Mouse (Mus musculus): ENCODE results near the gene Pgpep1l. TPM values are rescaled to one million over a fixed set of nuclear protein-coding genes. Genes with fewer than 3 reads are reported as not detected.

Gene Pgpep1l
- total RNA-seq, 1 experiment from 2014 or later, result not detected

- no peak for ATAC-seq (ENCODE audit: extremely low read depth, insufficient number of reproducible peaks, low FRiP score, poor library complexity, severe bottlenecking)
These were observed 36.4 kb downstream of the Pgpep1l start for GRCm38 (mm10) chr7:68227621-68228020.

DNA sequence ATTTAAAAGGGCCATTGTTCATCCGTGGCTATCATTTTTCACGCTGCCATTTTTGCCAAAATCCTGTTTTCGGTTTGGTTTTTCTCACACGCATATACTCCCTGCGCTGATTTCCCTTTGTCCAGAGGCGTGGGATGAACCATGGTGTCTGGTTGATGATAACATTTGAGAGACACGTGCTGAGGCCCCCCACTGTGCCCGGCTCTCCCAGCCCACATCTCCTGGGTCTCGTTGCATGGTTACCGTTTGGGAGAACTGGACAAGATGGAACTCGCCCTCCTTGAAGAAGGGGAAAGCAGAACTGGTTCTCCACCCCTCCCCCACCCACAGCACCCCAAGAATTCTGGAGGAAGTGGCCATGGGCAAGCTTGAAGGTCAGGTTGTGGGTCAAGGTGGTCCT lies 37.0 kb downstream of the Pgpep1l start:
- no peak for ATAC-seq (ENCODE audit: extremely low read depth, insufficient number of reproducible peaks, low FRiP score, poor library complexity, severe bottlenecking)

- 0 out of 2 replicates have a peak, but pooled peaks have one; percentile 13 for ATAC-seq (ENCODE audit: extremely low read depth, insufficient number of reproducible peaks, low FRiP score, poor library complexity, severe bottlenecking)
These were observed 38.5 kb downstream of the Pgpep1l start for GRCm38 (mm10) chr7:68225427-68226054.

GRCm38 (mm10) chr7:68224006-68224405 lies 40.0 kb downstream of the Pgpep1l start:
- no peak for ATAC-seq (ENCODE audit: extremely low read depth, insufficient number of reproducible peaks, low FRiP score, poor library complexity, severe bottlenecking)

GRCm38 (mm10) chr7:68223356-68223808 lies 40.7 kb downstream of the Pgpep1l start:
- ATAC-seq (ENCODE audit: extremely low read depth, insufficient number of reproducible peaks, low FRiP score, poor library complexity, severe bottlenecking), result no peak

DNA sequence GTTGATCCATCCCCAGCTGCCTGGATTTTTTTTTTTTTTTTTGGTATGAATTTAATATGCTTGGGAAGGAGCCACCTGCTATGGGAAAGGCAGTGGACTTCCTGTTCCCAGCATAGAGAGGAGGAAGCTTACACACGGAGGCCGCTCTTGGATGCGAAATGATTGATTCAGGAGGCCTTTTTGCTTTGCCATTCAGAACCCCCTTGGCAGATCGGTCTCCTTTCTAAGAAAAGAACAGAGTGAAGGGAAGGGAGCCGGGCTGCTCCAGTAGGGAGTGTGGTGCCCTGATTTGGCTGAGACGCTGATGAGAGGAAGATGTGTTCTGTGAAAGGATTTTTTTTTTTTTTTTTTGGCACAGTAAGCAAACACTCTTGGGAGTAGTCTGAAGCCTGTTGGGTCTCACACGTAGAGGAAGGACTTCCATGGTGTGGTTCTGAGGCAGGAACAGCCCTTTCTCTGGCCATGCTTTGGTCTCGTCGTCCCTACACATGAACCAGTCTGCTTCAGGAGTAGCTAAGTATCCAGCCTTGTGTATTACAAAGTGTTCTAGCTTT lies 42.3 kb downstream of the Pgpep1l start:
- no peak for ATAC-seq (ENCODE audit: extremely low read depth, insufficient number of reproducible peaks, low FRiP score, poor library complexity, severe bottlenecking)

- ATAC-seq (ENCODE audit: extremely low read depth, insufficient number of reproducible peaks, low FRiP score, poor library complexity, severe bottlenecking), result no peak
These were observed 45.2 kb downstream of the Pgpep1l start for GRCm38 (mm10) chr7:68218879-68219278.

DNA sequence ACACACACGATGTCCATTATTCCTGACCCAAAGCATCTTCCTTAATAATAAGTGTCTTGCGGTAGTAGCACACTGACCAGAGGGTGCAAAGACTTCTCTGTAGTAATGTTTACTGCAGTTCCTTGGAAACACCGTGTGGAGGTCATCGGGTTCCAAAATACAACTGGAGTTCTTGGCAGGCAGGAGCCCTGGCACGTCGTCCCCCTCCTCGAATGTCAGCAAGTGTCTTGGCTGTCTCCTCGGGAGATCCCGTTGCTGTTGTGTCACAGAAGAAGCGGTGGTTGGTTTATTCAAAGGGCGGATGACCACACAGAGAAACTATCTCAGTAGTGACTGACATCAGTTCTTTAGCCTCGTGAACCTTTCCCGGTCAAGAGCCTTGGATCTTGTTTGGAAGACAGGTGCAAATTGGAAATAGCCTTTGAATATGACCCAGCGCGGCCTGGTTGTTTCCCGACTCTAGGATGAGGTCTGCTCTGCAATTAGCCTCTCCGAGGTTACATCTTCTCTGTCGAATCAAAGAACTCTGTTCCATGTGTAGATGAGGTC lies 48.4 kb downstream of the Pgpep1l start:
- no peak for ATAC-seq (ENCODE audit: extremely low read depth, insufficient number of reproducible peaks, low FRiP score, poor library complexity, severe bottlenecking)

- ATAC-seq (ENCODE audit: extremely low read depth, insufficient number of reproducible peaks, low FRiP score, poor library complexity, severe bottlenecking), result no peak
These were observed 50.2 kb downstream of the Pgpep1l start for GRCm38 (mm10) chr7:68213842-68214241.

DNA sequence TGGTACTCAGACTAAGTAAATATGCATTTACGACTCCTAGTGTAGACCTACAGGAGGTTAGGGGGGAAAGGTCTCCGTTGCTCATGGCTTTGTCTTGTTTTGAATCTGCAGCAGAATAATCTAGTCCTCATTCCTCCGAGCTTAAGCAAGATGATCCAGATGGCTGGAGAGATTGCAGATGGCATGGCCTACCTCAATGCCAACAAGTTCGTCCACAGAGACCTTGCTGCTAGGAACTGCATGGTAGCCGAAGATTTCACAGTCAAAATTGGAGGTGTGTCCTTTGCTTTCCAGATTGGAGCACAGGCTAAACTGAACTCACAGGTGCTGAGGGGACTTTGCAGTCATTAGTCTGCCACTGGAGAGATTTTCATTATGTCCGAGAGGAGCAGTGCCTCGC lies 52.1 kb downstream of the Pgpep1l start:
- ATAC-seq (ENCODE audit: extremely low read depth, insufficient number of reproducible peaks, low FRiP score, poor library complexity, severe bottlenecking), result no peak

GRCm38 (mm10) chr7:68210417-68210816 lies 53.6 kb downstream of the Pgpep1l start:
- ATAC-seq (ENCODE audit: extremely low read depth, insufficient number of reproducible peaks, low FRiP score, poor library complexity, severe bottlenecking), result no peak

- ATAC-seq (ENCODE audit: extremely low read depth, insufficient number of reproducible peaks, low FRiP score, poor library complexity, severe bottlenecking), result peak; percentile 43
These were observed 55.0 kb downstream of the Pgpep1l start for GRCm38 (mm10) chr7:68209039-68209438.

DNA sequence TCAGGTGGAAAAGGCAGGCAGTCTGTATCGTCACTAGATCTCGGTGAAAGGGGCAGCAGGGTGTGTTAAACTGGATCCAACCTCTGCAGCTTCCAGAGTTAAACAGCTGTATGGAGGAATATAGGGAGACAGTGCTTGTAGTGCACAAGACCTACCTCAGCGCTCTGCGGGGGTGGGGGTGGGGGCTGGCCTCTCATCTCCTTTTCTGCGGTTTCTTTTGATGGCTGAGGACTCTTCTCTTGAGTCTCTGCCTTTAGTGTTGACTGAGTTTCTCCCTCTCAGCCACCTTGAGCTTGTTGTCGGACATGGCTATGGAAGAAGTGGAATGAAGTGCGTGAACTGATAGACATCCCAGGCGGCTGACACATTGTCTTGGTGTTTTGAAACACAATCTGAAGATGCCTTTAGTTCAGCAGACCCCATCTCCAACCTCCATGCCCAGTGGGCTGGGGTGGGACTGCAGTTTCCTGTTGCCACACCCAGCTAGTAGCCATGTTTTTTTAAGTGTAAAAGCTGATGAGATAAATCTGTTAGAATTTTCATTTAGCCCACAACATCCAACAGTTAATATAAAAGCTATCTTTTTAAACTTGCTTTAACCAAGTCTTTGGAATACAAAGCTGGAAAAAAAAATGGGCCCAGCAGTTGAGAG lies 58.1 kb downstream of the Pgpep1l start:
- no peak for ATAC-seq (ENCODE audit: extremely low read depth, insufficient number of reproducible peaks, low FRiP score, poor library complexity, severe bottlenecking)

DNA sequence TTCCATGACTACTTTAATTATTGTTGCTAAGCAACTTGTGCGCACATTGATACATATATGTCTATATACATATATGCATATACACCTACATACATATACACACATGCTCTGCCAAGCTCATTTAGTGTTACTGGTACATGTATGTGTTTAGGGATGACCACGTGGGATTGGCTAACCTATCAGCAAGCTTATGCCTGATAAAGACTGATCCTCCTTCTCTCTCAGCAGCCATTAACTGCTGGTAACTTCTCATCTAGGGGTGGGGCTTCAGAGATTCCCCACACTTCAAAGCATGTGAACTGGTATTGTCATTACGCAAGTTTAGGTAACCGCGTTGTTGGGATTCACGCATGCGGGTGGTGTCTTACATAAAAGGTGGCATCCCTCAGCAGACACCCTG lies 64.4 kb downstream of the Pgpep1l start:
- no peak for ATAC-seq (ENCODE audit: extremely low read depth, insufficient number of reproducible peaks, low FRiP score, poor library complexity, severe bottlenecking)

- 0 out of 2 replicates have a peak, but pooled peaks have one; percentile 16 for ATAC-seq (ENCODE audit: extremely low read depth, insufficient number of reproducible peaks, low FRiP score, poor library complexity, severe bottlenecking)
These were observed 69.9 kb downstream of the Pgpep1l start for GRCm38 (mm10) chr7:68193958-68194695.

GRCm38 (mm10) chr7:68189691-68190456 lies 74.2 kb downstream of the Pgpep1l start:
- ATAC-seq (ENCODE audit: extremely low read depth, insufficient number of reproducible peaks, low FRiP score, poor library complexity, severe bottlenecking), result no peak

GRCm38 (mm10) chr7:68189211-68189610 lies 74.8 kb downstream of the Pgpep1l start:
- no peak for ATAC-seq (ENCODE audit: extremely low read depth, insufficient number of reproducible peaks, low FRiP score, poor library complexity, severe bottlenecking)

Data from neutrophil, adult 5-6 weeks (primary cell).